In the genomic region with DNA sequence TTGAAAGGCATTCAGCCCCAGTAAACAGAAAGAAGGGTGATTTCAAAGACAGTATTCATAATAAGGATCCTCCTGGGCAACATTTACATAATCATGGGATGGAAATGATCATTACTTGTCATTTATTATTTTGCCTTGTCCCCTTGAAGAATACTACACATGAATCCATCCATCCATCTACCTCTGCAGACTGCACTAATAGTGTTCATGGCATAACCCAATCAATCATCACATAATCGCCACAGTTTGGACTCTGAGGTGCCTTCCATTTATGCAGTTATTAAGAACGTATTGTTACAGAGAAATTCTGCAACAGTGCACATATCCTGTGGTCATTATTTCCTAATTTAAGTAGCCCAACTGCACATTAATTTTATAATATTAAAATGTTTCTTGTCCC, we compare ENCODE assay signal across 24 mouse cellular contexts.
"Had no signal": no experiment of that assay in that cellular context is flagged by ENCODE, and none has a peak within 500 bp of the region (broad histone marks: within the 10 kb centered on the region; RNA-seq: fewer than 3 reads in every experiment).

No protein-coding gene starts in this region.

- H3K27ac ChIP-seq: limb, embryonic 10.5 days; limb, embryonic 13.5 days; liver, embryonic 12.5 days; liver, embryonic 15.5 days; lung, embryonic 15.5 days; midbrain, embryonic 12.5 days; midbrain, embryonic 15.5 days; neural tube, embryonic 13.5 days; stomach, postnatal 0 days had no signal

- H3K9me3 ChIP-seq: limb, embryonic 10.5 days; limb, embryonic 13.5 days; liver, embryonic 12.5 days; liver, embryonic 15.5 days; lung, embryonic 15.5 days; midbrain, embryonic 12.5 days; midbrain, embryonic 15.5 days; neural tube, embryonic 13.5 days had no signal

- H3K4me2 ChIP-seq: limb, embryonic 13.5 days; liver, embryonic 12.5 days; liver, embryonic 15.5 days; lung, embryonic 15.5 days; midbrain, embryonic 12.5 days; midbrain, embryonic 15.5 days; neural tube, embryonic 13.5 days had no signal

- ATAC-seq: liver, embryonic 12.5 days; midbrain, embryonic 15.5 days had no signal

- H3K4me1 ChIP-seq: limb, embryonic 10.5 days; limb, embryonic 13.5 days; liver, embryonic 12.5 days; liver, embryonic 15.5 days; lung, embryonic 15.5 days; midbrain, embryonic 12.5 days; midbrain, embryonic 15.5 days; neural tube, embryonic 13.5 days had no signal

- H3K4me3 ChIP-seq: limb, embryonic 10.5 days; limb, embryonic 13.5 days; liver, embryonic 12.5 days; liver, embryonic 15.5 days; lung, embryonic 15.5 days; midbrain, embryonic 12.5 days; midbrain, embryonic 15.5 days; myocyte; neural tube, embryonic 13.5 days had no signal

- H3K27me3 ChIP-seq: limb, embryonic 13.5 days; liver, embryonic 12.5 days; liver, embryonic 15.5 days; lung, embryonic 15.5 days; midbrain, embryonic 12.5 days; midbrain, embryonic 15.5 days; neural tube, embryonic 13.5 days had no signal

- DNase-seq: kidney, adult 18-20 months; kidney, adult 9 months; kidney, postnatal 14 days; kidney, postnatal 4 days; liver; lung, adult 18-20 months; lung, postnatal 10 days; lung, postnatal 36 days; right cerebral cortex, adult 18-20 months; right cerebral cortex, postnatal 14 days; right cerebral cortex, postnatal 4 days; thymus, adult 2 months; thymus, postnatal 14 days; thymus, postnatal 4 days had no signal

- H3K36me3 ChIP-seq: limb, embryonic 10.5 days; limb, embryonic 13.5 days; liver, embryonic 12.5 days; liver, embryonic 15.5 days; lung, embryonic 15.5 days; midbrain, embryonic 12.5 days; midbrain, embryonic 15.5 days; neural tube, embryonic 13.5 days had no signal

- H3K9ac ChIP-seq: limb, embryonic 13.5 days; liver, embryonic 12.5 days; liver, embryonic 15.5 days; lung, embryonic 15.5 days; midbrain, embryonic 12.5 days; midbrain, embryonic 15.5 days; neural tube, embryonic 13.5 days had no signal
